Mouse (Mus musculus): Measurements from ENCODE around the gene Olfr713. TPM values are rescaled to one million over a fixed set of nuclear protein-coding genes. Genes with fewer than 3 reads are reported as not detected.

Olfr713 gene
- not detected in 2 replicates for polyA plus RNA-seq (2015; fragmentation: Nextera tagmentation; extraction: Ambion mirVana)

DNA sequence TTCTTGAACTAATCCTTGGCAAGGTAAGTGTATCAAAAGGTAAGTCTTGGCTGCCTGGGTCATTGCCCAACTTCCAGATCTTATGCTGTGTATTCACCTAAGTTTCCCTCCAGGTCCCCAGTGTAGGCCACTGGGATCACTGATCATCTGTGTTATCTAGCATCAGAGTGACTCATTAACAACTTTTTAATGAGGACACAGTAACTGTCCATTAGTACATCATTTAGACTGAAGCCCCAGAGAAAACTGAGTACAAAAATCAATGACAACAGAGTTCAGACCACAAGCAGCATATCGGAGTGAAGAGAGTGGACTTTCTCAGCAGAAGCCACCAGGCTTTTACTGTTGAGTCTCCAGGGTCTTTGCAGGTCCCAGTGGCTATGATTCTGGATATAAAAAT lies at the start of gene Olfr713:
Gene Olfr713, plus strand, starts transcription at position 301 of the 400 bp plus-strand sequence.
- 85% methylated on average over 1 of the region's 1 CpGs for WGBS
- H3K9me3 ChIP-seq (ENCODE audit: control insufficient read depth, low read length): no peaks in the 10 kb centered on the region
- no peaks in the 10 kb centered on the region for H3K36me3 ChIP-seq (ENCODE audit: control insufficient read depth, insufficient read depth, low read length)
- no peaks in the 10 kb centered on the region for H3K27me3 ChIP-seq (replicated peaks; ENCODE audit: control insufficient read depth, insufficient read depth, low read length)
- H3K4me2 ChIP-seq (ENCODE audit: low read depth, low read length): no peak within 1 kb of the TSS
- no peak within 1 kb of the TSS for H3K9ac ChIP-seq (ENCODE audit: low read depth, low read length)
- no peak within 1 kb of the TSS for H3K27ac ChIP-seq (ENCODE audit: low read length)
- H3K4me3 ChIP-seq (ENCODE audit: low read length): no peak within 1 kb of the TSS
- H3K4me1 ChIP-seq (ENCODE audit: control insufficient read depth, insufficient read depth, low read length): no peaks in the 10 kb centered on the region
- ATAC-seq: no peak

DNA sequence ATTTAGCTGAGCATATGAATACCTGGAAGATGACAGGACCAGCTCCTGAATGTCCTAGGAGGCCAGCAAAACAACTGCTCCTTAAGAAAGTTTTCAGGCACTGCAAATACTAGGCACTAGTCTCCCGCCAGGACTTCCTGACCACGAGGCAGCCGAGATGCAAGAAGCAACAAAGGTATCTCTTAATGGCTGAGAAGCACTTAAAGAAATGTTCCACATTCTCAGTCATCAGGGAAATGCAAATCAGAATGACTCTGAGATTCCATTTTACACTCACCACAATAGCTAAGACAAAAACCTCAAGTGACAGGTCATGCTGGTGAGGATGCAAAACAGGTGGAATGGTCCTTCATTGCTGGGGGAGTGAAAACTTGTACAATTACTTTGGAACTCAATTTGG lies 45.7 kb upstream of the Olfr713 start:
- H3K9me3 ChIP-seq (ENCODE audit: control insufficient read depth, low read length): no peaks in the 10 kb centered on the region
- H3K36me3 ChIP-seq (ENCODE audit: control insufficient read depth, insufficient read depth, low read length): no peaks in the 10 kb centered on the region
- H3K4me3 ChIP-seq (ENCODE audit: low read length): no peak overlapping the region
- no peak overlapping the region for H3K9ac ChIP-seq (ENCODE audit: low read depth, low read length)
- H3K4me1 ChIP-seq (ENCODE audit: control insufficient read depth, insufficient read depth, low read length): no peaks in the 10 kb centered on the region
- WGBS: 78% methylated on average over 3 of the region's 3 CpGs
- no peaks in the 10 kb centered on the region for H3K27me3 ChIP-seq (replicated peaks; ENCODE audit: control insufficient read depth, insufficient read depth, low read length)
- H3K27ac ChIP-seq (ENCODE audit: low read length): no peak overlapping the region
- ATAC-seq: no peak
- H3K4me2 ChIP-seq (ENCODE audit: low read depth, low read length): no peak overlapping the region

DNA sequence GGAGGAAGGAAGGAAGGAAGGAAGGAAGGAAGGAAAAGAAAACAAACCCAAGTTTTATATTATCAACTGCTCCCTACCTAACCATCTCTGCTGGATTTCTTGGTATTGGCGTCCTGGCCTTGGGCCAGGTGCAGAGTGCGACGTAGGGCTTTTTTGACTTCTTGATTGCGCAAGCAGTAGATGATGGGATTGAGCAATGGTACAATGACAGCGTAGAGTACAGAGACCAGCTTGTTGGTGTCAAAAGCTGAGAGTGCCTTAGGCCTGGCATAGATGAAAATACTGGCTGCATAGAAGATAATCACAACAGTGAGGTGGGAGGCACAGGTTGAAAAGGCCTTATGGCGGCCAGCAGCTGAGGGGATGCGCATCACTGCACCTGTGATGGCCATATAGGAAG lies 30.2 kb upstream of the Olfr713 start:
- Histone ChIP-seq H3K27me3 (replicated peaks; ENCODE audit: control insufficient read depth, insufficient read depth, low read length) (no peaks in the 10 kb centered on the region), H3K9ac (ENCODE audit: low read depth, low read length) (no peak overlapping the region), H3K4me3 (ENCODE audit: low read length) (no peak overlapping the region), H3K36me3 (ENCODE audit: control insufficient read depth, insufficient read depth, low read length) (no peaks in the 10 kb centered on the region), H3K27ac (ENCODE audit: low read length) (no peak overlapping the region), H3K9me3 (ENCODE audit: control insufficient read depth, low read length) (no peaks in the 10 kb centered on the region), H3K4me2 (ENCODE audit: low read depth, low read length) (no peak overlapping the region), H3K4me1 (ENCODE audit: control insufficient read depth, insufficient read depth, low read length) (no peaks in the 10 kb centered on the region)
- peak; percentile 82 for ATAC-seq
- 87% methylated on average over 7 of the region's 7 CpGs for WGBS

DNA sequence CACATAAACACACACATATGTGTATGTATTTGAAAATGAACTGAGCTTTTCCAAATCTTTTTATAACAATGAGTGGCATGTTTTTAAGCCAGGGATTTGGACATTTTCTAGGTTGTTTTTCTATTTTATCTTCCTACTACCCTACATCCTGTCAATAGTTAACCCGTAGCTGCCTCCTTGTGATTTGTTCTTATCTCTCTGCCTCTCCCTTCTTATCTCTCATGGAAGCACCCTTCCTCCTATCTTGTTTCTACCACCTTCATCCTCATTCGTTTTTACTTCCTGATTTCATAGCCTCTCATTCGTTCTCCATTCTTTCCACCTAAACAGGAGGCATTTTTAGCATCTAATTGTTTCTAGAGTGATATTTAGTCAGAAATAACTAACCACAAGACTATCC lies 26.8 kb upstream of the Olfr713 start:
- H3K9me3 ChIP-seq (ENCODE audit: control insufficient read depth, low read length): no peaks in the 10 kb centered on the region
- H3K4me2 ChIP-seq (ENCODE audit: low read depth, low read length): no peak overlapping the region
- no peaks in the 10 kb centered on the region for H3K36me3 ChIP-seq (ENCODE audit: control insufficient read depth, insufficient read depth, low read length)
- no peak overlapping the region for H3K27ac ChIP-seq (ENCODE audit: low read length)
- peak; percentile 94 for ATAC-seq
- no peak overlapping the region for H3K9ac ChIP-seq (ENCODE audit: low read depth, low read length)
- no peak overlapping the region for H3K4me3 ChIP-seq (ENCODE audit: low read length)
- WGBS: 45% methylated on average over 3 of the region's 3 CpGs
- H3K27me3 ChIP-seq (replicated peaks; ENCODE audit: control insufficient read depth, insufficient read depth, low read length): no peaks in the 10 kb centered on the region
- H3K4me1 ChIP-seq (ENCODE audit: control insufficient read depth, insufficient read depth, low read length): no peaks in the 10 kb centered on the region

DNA sequence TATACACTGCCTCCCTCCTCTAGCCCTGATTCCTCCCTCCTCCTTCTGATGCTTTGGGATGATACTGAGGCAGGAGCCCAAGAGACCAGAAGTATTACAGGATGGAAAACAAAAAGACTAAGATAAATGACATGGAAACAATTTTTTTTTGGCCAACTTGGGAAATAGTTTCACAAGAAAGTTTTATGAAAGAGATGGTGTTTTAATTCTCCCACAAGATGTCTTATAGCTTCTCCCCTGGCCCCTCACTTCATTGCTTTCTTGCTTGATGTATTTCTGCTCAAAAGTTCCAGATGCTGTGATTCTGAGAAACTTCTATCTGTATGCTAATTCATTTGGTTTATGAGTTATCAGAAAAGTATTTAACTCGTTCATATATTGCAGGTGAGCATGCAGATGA lies 25.0 kb upstream of the Olfr713 start, which contains the start of gene Olfr2:
Gene Olfr2, minus strand, starts transcription at position 101 of the 400 bp plus-strand sequence.
- no peak for ATAC-seq
- no peaks in the 10 kb centered on the region for H3K27me3 ChIP-seq (replicated peaks; ENCODE audit: control insufficient read depth, insufficient read depth, low read length)
- H3K4me1 ChIP-seq (ENCODE audit: control insufficient read depth, insufficient read depth, low read length): no peaks in the 10 kb centered on the region
- 49% methylated on average over 1 of the region's 1 CpGs for WGBS
- no peaks in the 10 kb centered on the region for H3K36me3 ChIP-seq (ENCODE audit: control insufficient read depth, insufficient read depth, low read length)
- no peak within 1 kb of the TSS for H3K9ac ChIP-seq (ENCODE audit: low read depth, low read length)
- H3K4me2 ChIP-seq (ENCODE audit: low read depth, low read length): no peak within 1 kb of the TSS
- H3K27ac ChIP-seq (ENCODE audit: low read length): no peak within 1 kb of the TSS
- H3K9me3 ChIP-seq (ENCODE audit: control insufficient read depth, low read length): no peaks in the 10 kb centered on the region
- H3K4me3 ChIP-seq (ENCODE audit: low read length): no peak within 1 kb of the TSS

DNA sequence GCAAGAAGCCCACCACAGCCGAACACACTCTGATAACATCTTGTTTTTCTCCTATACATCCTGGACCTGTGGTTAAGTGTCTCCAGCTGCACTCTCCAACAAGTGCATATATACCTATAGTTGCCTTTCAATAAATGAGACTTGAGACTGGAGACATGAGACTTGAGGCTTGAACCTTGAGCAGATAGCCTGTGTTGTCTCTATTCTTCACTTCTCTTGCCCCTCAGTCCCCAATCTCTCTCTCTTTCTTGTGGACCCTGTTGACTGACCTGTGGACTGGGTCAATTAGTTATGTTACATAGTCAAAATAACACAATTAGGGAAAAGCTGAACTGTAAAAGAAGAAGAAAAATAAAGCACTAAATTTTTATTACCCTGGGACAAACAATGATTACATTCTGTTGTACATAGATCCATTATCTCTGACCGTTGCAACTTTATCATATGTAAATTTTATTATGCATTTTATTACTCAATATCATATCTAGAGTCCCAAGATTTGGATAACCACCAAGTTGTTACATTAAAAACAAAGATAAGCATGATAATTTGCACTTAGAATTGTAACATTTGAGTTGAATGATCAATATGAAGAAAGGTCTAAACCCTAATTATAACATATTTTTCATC lies 9.1 kb downstream of the Olfr713 start:
- no peaks in the 10 kb centered on the region for H3K36me3 ChIP-seq (ENCODE audit: control insufficient read depth, insufficient read depth, low read length)
- H3K4me2 ChIP-seq (ENCODE audit: low read depth, low read length): no peak overlapping the region
- H3K4me1 ChIP-seq (ENCODE audit: control insufficient read depth, insufficient read depth, low read length): no peaks in the 10 kb centered on the region
- H3K4me3 ChIP-seq (ENCODE audit: low read length): no peak overlapping the region
- peak; percentile 81 for ATAC-seq
- no peak overlapping the region for H3K9ac ChIP-seq (ENCODE audit: low read depth, low read length)
- no peaks in the 10 kb centered on the region for H3K27me3 ChIP-seq (replicated peaks; ENCODE audit: control insufficient read depth, insufficient read depth, low read length)
- H3K27ac ChIP-seq (ENCODE audit: low read length): no peak overlapping the region
- H3K9me3 ChIP-seq (ENCODE audit: control insufficient read depth, low read length): no peaks in the 10 kb centered on the region
- 62% methylated on average over 2 of the region's 2 CpGs for WGBS

DNA sequence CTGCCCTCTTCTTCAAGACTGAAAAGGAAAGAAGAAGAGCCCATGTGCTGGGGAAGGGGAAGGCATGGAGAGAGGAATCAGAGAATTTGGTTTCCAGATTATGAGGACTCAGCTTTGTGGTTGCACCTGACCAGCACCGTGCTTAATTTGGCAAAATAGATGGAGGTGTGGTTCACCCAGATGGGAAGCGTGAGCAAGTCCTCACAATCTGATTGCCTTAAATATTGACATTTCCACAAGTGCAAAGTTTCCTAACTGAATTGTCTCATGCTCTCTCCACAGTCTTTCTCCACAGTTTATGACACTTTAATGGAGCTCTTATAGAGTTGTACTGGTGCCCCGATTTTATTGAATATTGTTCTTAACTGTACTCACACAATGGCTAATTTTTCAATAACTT lies 12.2 kb downstream of the Olfr713 start:
- Histone ChIP-seq H3K9ac (ENCODE audit: low read depth, low read length) (no peak overlapping the region), H3K27ac (ENCODE audit: low read length) (no peak overlapping the region), H3K27me3 (replicated peaks; ENCODE audit: control insufficient read depth, insufficient read depth, low read length) (no peaks in the 10 kb centered on the region), H3K36me3 (ENCODE audit: control insufficient read depth, insufficient read depth, low read length) (no peaks in the 10 kb centered on the region), H3K4me1 (ENCODE audit: control insufficient read depth, insufficient read depth, low read length) (no peaks in the 10 kb centered on the region), H3K4me3 (ENCODE audit: low read length) (no peak overlapping the region), H3K9me3 (ENCODE audit: control insufficient read depth, low read length) (no peaks in the 10 kb centered on the region), H3K4me2 (ENCODE audit: low read depth, low read length) (no peak overlapping the region)
- WGBS: 57% methylated on average over 3 of the region's 3 CpGs
- ATAC-seq: peak; percentile 55

DNA sequence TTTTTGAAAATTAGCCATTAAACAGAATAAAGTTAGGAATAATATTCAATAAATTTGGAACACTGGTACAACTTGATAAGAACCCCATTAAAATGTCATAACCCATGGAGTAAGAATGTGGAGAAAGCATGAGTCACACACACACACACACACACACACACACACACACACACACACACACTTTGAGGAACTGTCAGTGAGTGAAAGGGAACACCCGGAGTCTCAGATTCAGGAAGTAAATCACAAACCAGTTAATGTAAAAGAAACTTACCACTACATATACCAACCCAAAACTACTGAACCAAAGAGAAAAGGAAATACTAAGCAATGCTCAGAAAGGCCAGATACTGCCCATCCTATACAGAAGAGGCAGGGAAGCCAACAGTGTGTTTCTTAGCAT lies 13.4 kb downstream of the Olfr713 start:
- H3K27me3 ChIP-seq (replicated peaks; ENCODE audit: control insufficient read depth, insufficient read depth, low read length): no peaks in the 10 kb centered on the region
- H3K9ac ChIP-seq (ENCODE audit: low read depth, low read length): no peak overlapping the region
- 50% methylated on average over 1 of the region's 1 CpGs for WGBS
- no peaks in the 10 kb centered on the region for H3K4me1 ChIP-seq (ENCODE audit: control insufficient read depth, insufficient read depth, low read length)
- no peak overlapping the region for H3K4me2 ChIP-seq (ENCODE audit: low read depth, low read length)
- H3K27ac ChIP-seq (ENCODE audit: low read length): no peak overlapping the region
- no peak overlapping the region for H3K4me3 ChIP-seq (ENCODE audit: low read length)
- ATAC-seq: no peak
- H3K36me3 ChIP-seq (ENCODE audit: control insufficient read depth, insufficient read depth, low read length): no peaks in the 10 kb centered on the region
- no peaks in the 10 kb centered on the region for H3K9me3 ChIP-seq (ENCODE audit: control insufficient read depth, low read length)

DNA sequence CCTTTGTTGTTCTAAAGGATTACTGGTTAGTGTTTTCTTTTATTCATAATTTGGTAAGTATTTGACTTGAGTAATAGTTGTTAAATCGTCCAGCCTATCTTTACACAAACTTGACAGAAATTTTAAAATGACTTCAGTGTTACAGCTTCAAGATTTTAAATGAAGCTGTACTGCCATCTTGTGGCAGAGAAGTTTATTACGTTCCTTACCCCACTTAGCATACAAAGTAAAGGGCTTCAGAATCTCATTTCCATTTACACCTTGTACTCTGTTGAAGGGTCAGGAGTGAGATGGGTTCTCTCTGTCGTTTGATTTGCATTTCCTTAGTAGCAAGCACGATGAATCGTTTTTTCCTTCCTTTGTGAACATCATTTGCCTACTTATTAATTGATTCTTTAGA lies 14.9 kb downstream of the Olfr713 start:
- no peaks in the 10 kb centered on the region for H3K36me3 ChIP-seq (ENCODE audit: control insufficient read depth, insufficient read depth, low read length)
- H3K4me3 ChIP-seq (ENCODE audit: low read length): no peak overlapping the region
- H3K27ac ChIP-seq (ENCODE audit: low read length): no peak overlapping the region
- H3K4me1 ChIP-seq (ENCODE audit: control insufficient read depth, insufficient read depth, low read length): no peaks in the 10 kb centered on the region
- H3K27me3 ChIP-seq (replicated peaks; ENCODE audit: control insufficient read depth, insufficient read depth, low read length): no peaks in the 10 kb centered on the region
- H3K4me2 ChIP-seq (ENCODE audit: low read depth, low read length): no peak overlapping the region
- no peak for ATAC-seq
- WGBS: 4% methylated on average over 5 of the region's 5 CpGs
- no peaks in the 10 kb centered on the region for H3K9me3 ChIP-seq (ENCODE audit: control insufficient read depth, low read length)
- H3K9ac ChIP-seq (ENCODE audit: low read depth, low read length): no peak overlapping the region

DNA sequence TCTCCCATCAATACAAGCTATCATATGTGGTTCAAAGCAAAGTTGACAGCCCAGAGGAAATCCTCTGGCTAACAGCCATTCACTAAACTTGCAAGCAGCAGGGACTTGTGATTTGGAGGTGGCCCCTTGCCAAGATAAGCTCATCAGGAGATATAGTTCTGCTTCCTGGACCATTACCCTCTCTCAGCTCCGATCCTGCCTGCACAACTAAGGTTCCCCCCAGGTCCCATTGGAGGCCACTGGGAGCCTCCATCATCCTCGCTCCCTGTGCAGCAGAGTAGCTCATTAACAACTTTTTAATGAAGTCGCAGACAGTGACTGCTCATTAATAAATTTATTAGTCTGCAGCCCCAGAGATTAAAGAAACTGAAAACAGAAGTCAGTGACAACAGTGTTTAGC lies 16.6 kb downstream of the Olfr713 start:
- no peaks in the 10 kb centered on the region for H3K27me3 ChIP-seq (replicated peaks; ENCODE audit: control insufficient read depth, insufficient read depth, low read length)
- no peaks in the 10 kb centered on the region for H3K36me3 ChIP-seq (ENCODE audit: control insufficient read depth, insufficient read depth, low read length)
- no peak overlapping the region for H3K27ac ChIP-seq (ENCODE audit: low read length)
- no peak overlapping the region for H3K4me2 ChIP-seq (ENCODE audit: low read depth, low read length)
- H3K9ac ChIP-seq (ENCODE audit: low read depth, low read length): no peak overlapping the region
- no peak overlapping the region for H3K4me3 ChIP-seq (ENCODE audit: low read length)
- H3K9me3 ChIP-seq (ENCODE audit: control insufficient read depth, low read length): no peaks in the 10 kb centered on the region
- WGBS: 36% methylated on average over 3 of the region's 3 CpGs
- ATAC-seq: no peak
- H3K4me1 ChIP-seq (ENCODE audit: control insufficient read depth, insufficient read depth, low read length): no peaks in the 10 kb centered on the region
